Mouse (Mus musculus): ENCODE data around the gene Olfr170. TPM values are rescaled to one million over a fixed set of nuclear protein-coding genes. Genes with fewer than 3 reads are reported as not detected.
"Not testable (repeated sequence)": the region's sequence is repeated elsewhere in the genome, so short reads cannot be mapped to it uniquely, and the experiment has no call there.

The Olfr170 gene
- not detected in 2 replicates for polyA plus RNA-seq (2016; fragmentation: Nextera tagmentation; extraction: Ambion mirVana)

- not testable (repeated sequence) for H3K27ac ChIP-seq (replicated peaks); H3K4me1 ChIP-seq; DNase-seq (ENCODE audit: low spot score); H3K9me3 ChIP-seq (replicated peaks); H3K27me3 ChIP-seq (ENCODE audit: low read depth, poor library complexity, severe bottlenecking); H3K36me3 ChIP-seq; H3K4me3 ChIP-seq
- 87% methylated on average over 2 of the region's 2 CpGs for WGBS
These were observed at the start of gene Olfr170 for GRCm38 (mm10) chr16:19611782-19612181. Gene Olfr170 (minus strand): TSS chr16:19611882.

DNA sequence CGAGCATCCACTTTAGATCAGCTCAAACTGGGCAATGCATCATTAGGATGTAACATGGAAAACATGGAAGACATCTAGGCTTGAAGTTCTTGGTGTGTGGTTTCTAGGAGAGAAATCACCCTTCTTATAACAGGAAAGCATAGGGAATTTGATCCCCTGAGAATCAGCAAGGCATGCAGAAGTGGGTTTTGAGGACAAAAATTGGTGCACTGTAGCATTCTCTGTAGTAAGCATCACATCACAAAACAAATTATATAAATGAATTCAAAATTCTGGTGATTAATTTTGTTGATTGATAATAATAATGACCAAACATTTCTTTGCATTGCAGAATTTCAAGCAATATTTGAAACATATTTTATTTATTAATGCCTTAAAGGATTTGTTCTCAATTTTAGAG lies 18.1 kb upstream of the Olfr170 start, which contains the start of gene Olfr171:
Gene Olfr171 (minus strand): TSS at position 101 of the 400 bp plus-strand sequence.
- Histone ChIP-seq H3K27ac (replicated peaks) (no peak within 1 kb of the TSS), H3K4me3 (no peak within 1 kb of the TSS), H3K27me3 (ENCODE audit: low read depth, poor library complexity, severe bottlenecking) (no peaks in the 10 kb centered on the region), H3K4me1 (no peaks in the 10 kb centered on the region), H3K36me3 (no peaks in the 10 kb centered on the region), H3K9me3 (replicated peaks) (peaks cover 19% of the 10 kb centered on the region)
- no peak for DNase-seq (ENCODE audit: low spot score)
- whole genome bisulfite sequencing, result 87% methylated on average over 1 of the region's 1 CpGs

DNA sequence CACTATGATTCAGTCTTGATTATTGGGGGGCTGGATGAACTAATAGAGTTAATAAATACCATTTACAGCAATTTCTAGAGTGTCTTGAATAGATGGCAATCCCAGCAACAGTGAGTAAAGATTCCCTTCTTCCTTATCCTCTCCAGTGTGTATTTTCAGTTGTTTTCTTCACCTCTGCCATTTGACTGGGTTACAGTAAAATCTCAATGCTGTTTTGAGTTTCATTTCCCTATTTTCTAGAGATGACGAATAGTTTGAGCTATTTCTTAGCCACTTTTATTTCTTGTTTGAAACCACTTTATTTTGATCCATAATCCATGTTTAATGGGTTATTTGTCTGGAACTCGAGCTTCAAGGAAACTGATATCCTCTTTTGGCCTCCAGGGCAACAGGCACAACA lies 8.5 kb downstream of the Olfr170 start:
- Histone ChIP-seq H3K4me3 (no peak overlapping the region), H3K27ac (replicated peaks) (no peak overlapping the region)
- WGBS, result 71% methylated on average over 2 of the region's 2 CpGs

GRCm38 (mm10) chr16:19571709-19572108 lies 40.0 kb downstream of the Olfr170 start, which contains the start of gene Olfr169:
Gene Olfr169 (minus strand): TSS chr16:19571809.
- H3K9me3 ChIP-seq (replicated peaks); H3K27me3 ChIP-seq (ENCODE audit: low read depth, poor library complexity, severe bottlenecking); H3K4me3 ChIP-seq; H3K27ac ChIP-seq (replicated peaks); DNase-seq (ENCODE audit: low spot score); H3K4me1 ChIP-seq; H3K36me3 ChIP-seq: not testable (repeated sequence)
- WGBS, result 93% methylated on average over 2 of the region's 2 CpGs

More for the DNA sequence above, 8.5 kb downstream of the Olfr170 start:
- no peaks in the 10 kb centered on the region for H3K27me3 ChIP-seq (ENCODE audit: low read depth, poor library complexity, severe bottlenecking)
- no peaks in the 10 kb centered on the region for H3K36me3 ChIP-seq
- H3K9me3 ChIP-seq (replicated peaks), result peaks cover 10% of the 10 kb centered on the region; the same call in 1 of the 2 replicates
- no peaks in the 10 kb centered on the region for H3K4me1 ChIP-seq
- DNase-seq (ENCODE audit: low spot score), result no peak

Other genes with a start within 250 kb of the Olfr170 start
- not detected in 2 replicates for gene Olfr165, start 188.7 kb downstream of the Olfr170 start, polyA plus RNA-seq (2016; fragmentation: Nextera tagmentation; extraction: Ambion mirVana)
- not detected in 2 replicates for gene Olfr166, start 128.2 kb downstream of the Olfr170 start, polyA plus RNA-seq (2016; fragmentation: Nextera tagmentation; extraction: Ambion mirVana)
- not detected in 2 replicates for gene Olfr167, start 89.6 kb downstream of the Olfr170 start, polyA plus RNA-seq (2016; fragmentation: Nextera tagmentation; extraction: Ambion mirVana)
- not detected in 2 replicates for gene Olfr168, start 76.3 kb downstream of the Olfr170 start, polyA plus RNA-seq (2016; fragmentation: Nextera tagmentation; extraction: Ambion mirVana)
- gene Olfr169, start 40.1 kb downstream of the Olfr170 start, polyA plus RNA-seq (2016; fragmentation: Nextera tagmentation; extraction: Ambion mirVana), result not detected in 2 replicates
- gene Olfr171, start 18.0 kb upstream of the Olfr170 start, polyA plus RNA-seq (2016; fragmentation: Nextera tagmentation; extraction: Ambion mirVana), result not detected in 2 replicates
- 0.04 TPM in 1 of 2 replicates, not detected in the other for gene Lamp3, start 94.5 kb upstream of the Olfr170 start, polyA plus RNA-seq (2016; fragmentation: Nextera tagmentation; extraction: Ambion mirVana)
- 43.2 and 43.4 TPM in 2 replicates for gene B3gnt5, start 148.3 kb upstream of the Olfr170 start, polyA plus RNA-seq (2016; fragmentation: Nextera tagmentation; extraction: Ambion mirVana)

Measured in midbrain, embryonic 10.5 days (tissue).